Mouse (Mus musculus) heart, adult 2 months (tissue): ENCODE results near the gene Tmem132d.

ENCODE experiments used
- CTCF ChIP-seq: fragments of 200-600 bp; IDR thresholded peaks from 2 replicates; pipeline ENCODE4 v1.8.1; 2022; ENCODE audit warnings: antibody characterized with exemption, mild to moderate bottlenecking, moderate library complexity
- EP300 ChIP-seq: fragments of 200-500 bp; IDR thresholded peaks from 2 replicates; pipeline ENCODE4 v1.6.1; 2011; ENCODE audit warnings: low read depth, low read length, control low read depth; ENCODE audit not compliant: insufficient read depth
- POLR2A ChIP-seq: fragments of 200-500 bp; IDR thresholded peaks from 2 replicates; pipeline ENCODE4 v1.6.1; 2011; ENCODE audit warnings: mild to moderate bottlenecking, low read depth, low read length, control low read depth; ENCODE audit not compliant: insufficient read depth

DNA sequence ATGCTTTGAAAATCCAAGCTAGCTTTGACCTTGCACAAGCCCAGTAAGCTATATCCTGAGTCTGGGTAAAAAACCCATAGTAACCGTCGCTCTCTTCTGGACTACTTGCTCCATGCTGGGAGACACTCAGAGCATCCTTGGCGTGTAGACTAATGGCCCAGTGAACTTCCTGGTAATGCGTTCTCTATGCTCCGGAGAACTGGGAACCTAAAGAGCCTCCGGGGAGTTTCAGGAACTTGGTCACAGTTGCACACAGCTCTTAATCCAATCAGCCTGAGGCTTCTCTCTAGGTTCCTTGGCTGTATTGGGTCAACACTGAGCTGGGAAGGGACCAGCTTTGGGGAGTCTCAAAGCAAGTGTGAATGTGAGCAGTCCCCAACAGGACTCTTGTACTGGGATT lies 12.0 kb upstream of the Tmem132d start:
- TF ChIP-seq POLR2A (no peak), CTCF (no peak), EP300 (no peak)
